ENCODE assay signal across 22 mouse cellular contexts in genomic region chr19:56380341-56380740, GRCm38 (mm10). TPM values are rescaled to one million over a fixed set of nuclear protein-coding genes. Genes with fewer than 3 reads are reported as not detected.
A peak's percentile ranks its signal among the peaks of the same experiment; 100 is the strongest.
DNase-seq lines count a peak whose midpoint lies in the region; ATAC-seq lines count a peak whose summit lies in the region.
"Had no signal": no experiment of that assay in that cellular context is flagged by ENCODE, and none has a peak within 500 bp of the region (broad histone marks: within the 10 kb centered on the region; RNA-seq: fewer than 3 reads in every experiment).

No protein-coding gene starts in this region.

- no peaks in the 10 kb centered on the region for H3K27me3 ChIP-seq in heart, embryonic 16.5 days (ENCODE audit: control insufficient read depth, insufficient read depth, low read length)
- H3K27me3 ChIP-seq in liver, embryonic 16.5 days (ENCODE audit: control insufficient read depth, insufficient read depth, low read depth, low read length), result no peaks in the 10 kb centered on the region
- H3K27me3 ChIP-seq: embryonic facial prominence, embryonic 13.5 days; midbrain, embryonic 15.5 days had no signal

- peaks cover 16% of the 10 kb centered on the region for H3K4me1 ChIP-seq in heart, embryonic 16.5 days (ENCODE audit: control insufficient read depth, insufficient read depth, low read length)
- H3K4me1 ChIP-seq in liver, embryonic 16.5 days (ENCODE audit: control insufficient read depth, low read depth, low read length), result peaks cover 15% of the 10 kb centered on the region
- H3K4me1 ChIP-seq: embryonic facial prominence, embryonic 13.5 days; midbrain, embryonic 15.5 days had no signal

- H3K4me2 ChIP-seq in heart, embryonic 16.5 days (ENCODE audit: low read depth, low read length), result no peak overlapping the region
- H3K4me2 ChIP-seq in liver, embryonic 16.5 days (ENCODE audit: low read depth, low read length), result no peak overlapping the region
- H3K4me2 ChIP-seq: embryonic facial prominence, embryonic 13.5 days; hindbrain, embryonic 14.5 days; liver, embryonic 15.5 days; midbrain, embryonic 15.5 days had no signal

- H3K9me3 ChIP-seq in heart, embryonic 16.5 days (replicated peaks; ENCODE audit: control insufficient read depth, low read length), result 0 out of 2 replicates have a peak, but pooled peaks cover 2% of the 10 kb centered on the region
- no peaks in the 10 kb centered on the region for H3K9me3 ChIP-seq in liver, embryonic 16.5 days (replicated peaks; ENCODE audit: control insufficient read depth, low read length)
- H3K9me3 ChIP-seq: embryonic facial prominence, embryonic 13.5 days; limb, embryonic 10.5 days; liver, embryonic 15.5 days; megakaryocyte, embryonic 14.5 days; midbrain, embryonic 15.5 days had no signal

- no peak overlapping the region for H3K9ac ChIP-seq in heart, embryonic 16.5 days (ENCODE audit: low read length)
- H3K9ac ChIP-seq in liver, embryonic 16.5 days (ENCODE audit: low read depth, low read length), result no peak overlapping the region
- H3K9ac ChIP-seq: embryonic facial prominence, embryonic 13.5 days; hindbrain, embryonic 14.5 days; liver, embryonic 15.5 days; midbrain, embryonic 15.5 days had no signal

- no peak for ATAC-seq in heart, embryonic 16.5 days (replicated peaks; ENCODE audit: extremely low read depth, insufficient read depth, low FRiP score)
- 0 out of 2 replicates have a peak, but pooled peaks have one; percentile 19 for ATAC-seq in liver, embryonic 16.5 days (ENCODE audit: low read depth)
- ATAC-seq: midbrain, embryonic 15.5 days had no signal

- H3K27ac ChIP-seq in heart, embryonic 16.5 days (ENCODE audit: low read length), result peak overlapping the region; percentile 27; the same call in 1 of the 2 replicates
- H3K27ac ChIP-seq in liver, embryonic 16.5 days (ENCODE audit: low read length), result no peak overlapping the region
- H3K27ac ChIP-seq: embryonic facial prominence, embryonic 13.5 days; hindbrain, embryonic 14.5 days; limb, embryonic 10.5 days; liver, embryonic 15.5 days; midbrain, embryonic 15.5 days had no signal

- 82% methylated on average over 7 of the region's 7 CpGs for WGBS in heart, embryonic 16.5 days
- WGBS in liver, embryonic 16.5 days (ENCODE audit: insufficient replicate concordance), result 75% methylated on average over 7 of the region's 7 CpGs

- H3K36me3 ChIP-seq in heart, embryonic 16.5 days (ENCODE audit: control insufficient read depth, insufficient read depth), result peaks cover 42% of the 10 kb centered on the region
- no peaks in the 10 kb centered on the region for H3K36me3 ChIP-seq in liver, embryonic 16.5 days (ENCODE audit: control insufficient read depth, insufficient read depth)
- H3K36me3 ChIP-seq: embryonic facial prominence, embryonic 13.5 days; limb, embryonic 10.5 days; liver, embryonic 15.5 days; midbrain, embryonic 15.5 days had no signal

- no peak overlapping the region for H3K4me3 ChIP-seq in heart, embryonic 16.5 days (ENCODE audit: low read length)
- H3K4me3 ChIP-seq in liver, embryonic 16.5 days (ENCODE audit: low read depth, low read length), result no peak overlapping the region
- H3K4me3 ChIP-seq: embryonic facial prominence, embryonic 13.5 days; limb, embryonic 10.5 days; liver, embryonic 15.5 days; megakaryocyte, embryonic 14.5 days; midbrain, embryonic 15.5 days; myocyte had no signal

- DNase-seq in heart, postnatal 25 days (ENCODE audit: low spot score), result no peak
- peak; percentile 26 for DNase-seq in ZHBTc4 (ENCODE audit: low read depth, low spot score)
- DNase-seq in thymus, postnatal 25 days, result peak; percentile 80
- no peak for DNase-seq in right cerebral cortex, postnatal 10 days (ENCODE audit: low spot score in 2 of 2)
- no peak for DNase-seq in adrenal gland, adult 8-10 months
- DNase-seq: adrenal gland, postnatal 25 days; cerebellum, adult 11 months; cerebellum, postnatal 10 days; heart, postnatal 36 days; kidney, adult 8-10 months; kidney, postnatal 36 days; lung, postnatal 10 days had no signal

- intact Hi-C loops in heart, postnatal 25 days (cut with DNase I), result no loop called here

RNA-seq across cellular contexts. Expression of gene Nrap, which starts 9.5 kb away (rescaled TPM):
- 49.4 and 52.0 TPM in 2 replicates for polyA plus RNA-seq in heart, embryonic 16.5 days (2015; fragmentation: Nextera tagmentation; extraction: Ambion mirVana)
- 100 to 1,000 TPM; 314 to 343 TPM for total RNA-seq in heart, postnatal 25 days (2021)
- 0.28 and 0.32 TPM in 2 replicates for polyA plus RNA-seq in liver, embryonic 16.5 days (2015; fragmentation: Nextera tagmentation; extraction: Ambion mirVana)
- total RNA-seq in adrenal gland, adult 8-10 months (2022), result under 1 TPM in 2 of 4 experiments, not detected in 2; 0.12 to 0.16 TPM
- total RNA-seq: neutrophil, adult 5-6 weeks had no signal

RNA-seq across cellular contexts. Expression of gene Casp7, which starts 16.6 kb away (rescaled TPM):
- polyA plus RNA-seq in heart, embryonic 16.5 days (2015; fragmentation: Nextera tagmentation; extraction: Ambion mirVana), result 27.8 and 33.2 TPM in 2 replicates
- 10 to 100 TPM; 12.6 to 15.6 TPM for total RNA-seq in heart, postnatal 25 days (2021)
- 10.3 and 10.6 TPM in 2 replicates for polyA plus RNA-seq in liver, embryonic 16.5 days (2015; fragmentation: Nextera tagmentation; extraction: Ambion mirVana)
- 10 to 100 TPM in 1 of 4 experiments, 1 to 10 TPM in 3; 5.3 to 12.2 (median 7.7) TPM for total RNA-seq in adrenal gland, adult 8-10 months (2022)

Comparison
In these comparisons a context has a peak if more than half of its experiments do, and no peak if none do; other contexts are left out.
1. DNase-seq: peak in ZHBTc4 (single experiment) and thymus, postnatal 25 days (single experiment); none in heart, postnatal 25 days (single experiment), right cerebral cortex, postnatal 10 days (0 of 2) and adrenal gland, adult 8-10 months (single experiment).
2. RNA of gene Nrap, which starts 9.5 kb away (total RNA-seq): 314 to 343 TPM in heart, postnatal 25 days; 0.12 to 0.16 TPM in adrenal gland, adult 8-10 months; every median in the first group is over 100 times any median in the second.